Mouse (Mus musculus) CD4-positive, CD25-positive, alpha-beta regulatory T cell (primary cell): Measurements from ENCODE around the gene Olfr1349. TPM values are rescaled to one million over a fixed set of nuclear protein-coding genes. Genes with fewer than 3 reads are reported as not detected.

Source experiments
- polyA plus RNA-seq: library from polyadenylated mRNA; unstranded; fragments of 100-300 nt; shearing (Covaris generic); gene quantifications from one replicate; pipeline ENCODE4 v1.2.1, GENCODE M21; 2017

Gene Olfr1349
- 0.05 TPM for polyA plus RNA-seq

DNA sequence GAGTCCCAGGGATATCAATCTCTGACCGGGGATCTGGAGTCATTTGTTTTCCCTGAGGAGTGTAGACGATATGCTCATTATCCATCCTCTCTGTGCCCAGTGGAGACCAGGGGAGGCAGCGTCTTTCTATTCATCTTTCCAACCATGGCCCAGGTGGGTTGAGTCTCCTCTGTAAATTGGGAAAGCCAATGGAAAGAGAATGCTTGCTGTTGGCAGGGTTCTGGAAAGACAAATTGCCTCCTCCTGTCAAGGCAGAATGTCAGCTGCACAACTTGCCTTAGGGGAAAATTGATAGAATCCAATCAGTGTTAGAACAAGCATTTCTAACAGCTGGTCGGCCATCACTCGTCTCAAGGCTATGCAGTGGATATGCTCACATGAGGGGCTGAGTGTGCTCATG lies at the start of gene Olfr1349:
Gene Olfr1349 (minus strand): TSS at position 101 of the 400 bp plus-strand sequence.

DNA sequence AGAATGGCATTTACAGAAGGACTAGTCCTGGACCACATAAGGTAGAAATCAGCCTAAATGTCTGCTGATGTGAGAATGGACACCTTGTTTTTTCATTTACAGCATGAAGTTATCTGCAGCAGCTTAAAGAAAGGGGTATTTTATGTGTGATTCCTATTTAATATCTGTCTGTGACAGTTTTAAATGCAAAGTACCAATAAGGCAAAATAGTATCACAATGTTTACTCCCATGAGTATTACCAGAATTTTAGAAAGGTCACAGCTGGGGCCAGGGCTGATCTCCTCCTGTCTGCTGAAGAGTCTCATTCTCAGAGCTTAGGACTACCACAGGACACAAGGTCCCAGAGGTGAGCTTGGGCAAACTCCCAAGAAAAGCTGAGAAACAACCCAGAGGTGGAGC lies 41.8 kb upstream of the Olfr1349 start, which contains the start of gene Olfr1350:
Gene Olfr1350 (plus strand): TSS at position 301 of the 400 bp plus-strand sequence.

DNA sequence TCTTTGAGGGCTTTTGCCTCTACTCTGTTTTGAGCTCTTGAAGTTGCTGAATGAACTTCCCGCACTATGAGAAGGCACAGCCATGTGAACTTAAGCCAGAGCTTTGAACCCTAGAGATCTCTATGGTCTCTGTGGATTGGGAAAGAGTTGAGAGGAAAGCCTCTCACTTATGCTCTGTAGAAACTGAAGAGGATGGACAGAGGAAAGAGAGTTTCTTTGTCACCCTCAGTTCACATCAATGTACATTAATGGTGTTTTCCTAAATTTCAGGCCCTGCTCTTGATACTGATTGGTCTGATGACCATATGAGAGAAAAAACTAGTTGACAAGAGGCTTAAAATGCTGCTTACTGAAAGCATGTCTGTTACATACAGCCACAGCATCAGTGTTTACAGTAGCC lies 14.1 kb downstream of the Olfr1349 start, which contains the start of gene Olfr1348:
Gene Olfr1348 (minus strand): TSS at position 101 of the 400 bp plus-strand sequence.

DNA sequence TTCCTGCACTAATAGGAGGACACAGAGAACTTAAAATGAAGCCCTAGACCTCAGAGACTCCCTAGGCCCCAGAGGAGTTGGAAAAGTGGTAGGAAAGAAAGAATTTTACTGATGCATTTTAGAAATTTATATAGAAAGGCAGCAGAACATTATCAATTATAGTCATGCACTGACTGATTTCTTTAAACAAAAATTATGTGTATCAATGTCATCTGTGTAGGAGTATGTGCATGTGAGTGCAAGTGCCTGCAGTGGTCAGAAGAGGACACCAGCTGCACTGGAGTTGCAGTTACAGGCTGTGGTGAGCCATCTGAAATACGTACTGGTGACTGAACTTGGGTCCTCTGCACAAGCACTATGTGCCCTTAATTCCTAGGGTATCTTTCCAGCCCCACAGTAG lies 23.1 kb downstream of the Olfr1349 start, which contains the start of gene Olfr1347:
Gene Olfr1347 (minus strand): TSS at position 101 of the 400 bp plus-strand sequence.

DNA sequence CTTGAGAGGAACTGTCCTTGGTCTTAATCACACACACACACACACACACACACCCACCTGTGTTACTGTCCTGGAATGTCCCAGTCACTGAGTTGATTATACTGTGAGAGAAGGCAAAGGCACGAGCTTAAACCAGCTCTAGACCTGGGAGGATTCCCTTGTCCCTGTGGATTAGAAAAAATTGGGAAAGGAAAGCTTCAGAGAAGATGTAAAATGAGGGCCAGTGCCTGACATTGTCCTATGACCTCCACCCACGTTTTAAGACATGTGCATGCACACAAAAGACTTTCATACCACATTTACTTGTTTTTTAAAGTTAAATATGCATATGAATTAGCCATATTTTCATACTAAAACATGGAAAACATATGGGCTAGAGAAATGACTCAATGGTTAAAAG lies 35.9 kb downstream of the Olfr1349 start, which contains the start of gene Olfr5:
Gene Olfr5 (minus strand): TSS at position 101 of the 400 bp plus-strand sequence.

DNA sequence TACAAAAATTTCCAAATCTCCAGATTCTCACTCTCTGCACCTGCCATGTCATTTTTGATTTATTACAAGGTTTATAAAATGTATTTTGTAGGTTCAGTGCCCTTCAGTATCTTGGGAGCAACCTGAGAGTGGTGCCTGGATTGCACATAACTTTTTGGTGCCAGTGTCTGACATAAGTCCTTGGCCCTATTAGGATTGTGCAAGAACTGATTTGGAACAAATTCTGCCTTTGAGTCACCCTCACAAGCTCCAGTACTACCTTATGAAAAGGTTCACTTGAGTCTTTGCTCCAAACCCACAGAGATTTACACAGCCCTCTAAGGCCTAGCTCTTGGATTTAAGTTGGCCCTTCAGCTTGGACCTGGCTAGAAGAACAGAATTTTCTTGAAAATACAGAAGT lies 55.8 kb downstream of the Olfr1349 start, which contains the start of gene Olfr1346:
Gene Olfr1346 (plus strand): TSS at position 151 of the 400 bp plus-strand sequence.

Other genes starting within 250 kb of the Olfr1349 start
- gene Zfp667, start 236.4 kb downstream of the Olfr1349 start, polyA plus RNA-seq = 6.1 TPM
- 1.1 TPM for gene Zfp583, start 191.7 kb downstream of the Olfr1349 start, polyA plus RNA-seq
- 0.99 TPM for gene Gm3854, start 179.2 kb downstream of the Olfr1349 start, polyA plus RNA-seq
- gene Zfp78, start 159.7 kb downstream of the Olfr1349 start, polyA plus RNA-seq = 4.2 TPM
- 14.5 TPM for gene Zfp28, start 139.7 kb downstream of the Olfr1349 start, polyA plus RNA-seq
- gene Smim17, start 124.2 kb downstream of the Olfr1349 start, polyA plus RNA-seq = not detected
- not detected for gene Gm20715, start 112.7 kb downstream of the Olfr1349 start, polyA plus RNA-seq
- 0.17 TPM for gene Olfr1344, start 84.3 kb downstream of the Olfr1349 start, polyA plus RNA-seq
- not detected for gene Olfr1336, start 66.8 kb downstream of the Olfr1349 start, polyA plus RNA-seq
- not detected for gene Olfr1346, start 55.8 kb downstream of the Olfr1349 start, polyA plus RNA-seq
- not detected for gene Olfr5, start 36.0 kb downstream of the Olfr1349 start, polyA plus RNA-seq
- gene Olfr1347, start 23.2 kb downstream of the Olfr1349 start, polyA plus RNA-seq = not detected
- not detected for gene Olfr1348, start 14.2 kb downstream of the Olfr1349 start, polyA plus RNA-seq
- gene Olfr1350, start 41.9 kb upstream of the Olfr1349 start, polyA plus RNA-seq = not detected
- gene Zim1, start 173.5 kb upstream of the Olfr1349 start, polyA plus RNA-seq = not detected
- gene Peg3, start 207.5 kb upstream of the Olfr1349 start, polyA plus RNA-seq = not detected
- 0.11 TPM for gene Usp29, start 207.6 kb upstream of the Olfr1349 start, polyA plus RNA-seq